Mouse (Mus musculus) adrenal gland, postnatal 14 days (tissue): ENCODE measurements around the gene Rbms1. TPM values are rescaled to one million over a fixed set of nuclear protein-coding genes. Genes with fewer than 3 reads are reported as not detected.

Source experiments
- DNase-seq: peaks from one replicate; pipeline ENCODE4 v3.0.0; 2021; ENCODE audit warnings: mixed read lengths
- total RNA-seq: library from RNA; stranded (reverse); gene quantifications from 2 replicates; pipeline ENCODE4 v1.2.3, GENCODE M21; 2021

Gene Rbms1
- total RNA-seq, 1 experiment from 2014 or later, result 72.7 TPM

DNA sequence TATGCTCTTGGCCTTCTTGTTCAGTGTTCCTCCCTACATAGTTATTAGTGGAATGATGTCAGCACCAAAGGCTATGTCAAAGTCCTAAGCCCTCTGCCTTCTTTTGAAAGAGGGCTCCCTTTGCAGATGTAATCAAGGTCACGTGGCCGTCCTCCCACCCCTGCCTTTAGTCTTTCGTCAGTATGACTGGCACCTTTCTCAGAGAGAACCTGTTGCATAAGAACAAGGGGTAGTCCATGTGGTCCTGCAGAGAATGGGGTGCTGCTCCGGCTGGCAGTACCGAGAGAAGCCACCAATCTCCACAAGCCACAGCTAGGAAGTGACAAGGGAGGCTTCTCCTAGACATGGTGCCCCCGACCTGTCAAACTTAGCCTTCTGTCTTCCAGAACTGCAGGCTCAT, 154.2 kb downstream of the Rbms1 start:
- DNase-seq, result no peak

DNA sequence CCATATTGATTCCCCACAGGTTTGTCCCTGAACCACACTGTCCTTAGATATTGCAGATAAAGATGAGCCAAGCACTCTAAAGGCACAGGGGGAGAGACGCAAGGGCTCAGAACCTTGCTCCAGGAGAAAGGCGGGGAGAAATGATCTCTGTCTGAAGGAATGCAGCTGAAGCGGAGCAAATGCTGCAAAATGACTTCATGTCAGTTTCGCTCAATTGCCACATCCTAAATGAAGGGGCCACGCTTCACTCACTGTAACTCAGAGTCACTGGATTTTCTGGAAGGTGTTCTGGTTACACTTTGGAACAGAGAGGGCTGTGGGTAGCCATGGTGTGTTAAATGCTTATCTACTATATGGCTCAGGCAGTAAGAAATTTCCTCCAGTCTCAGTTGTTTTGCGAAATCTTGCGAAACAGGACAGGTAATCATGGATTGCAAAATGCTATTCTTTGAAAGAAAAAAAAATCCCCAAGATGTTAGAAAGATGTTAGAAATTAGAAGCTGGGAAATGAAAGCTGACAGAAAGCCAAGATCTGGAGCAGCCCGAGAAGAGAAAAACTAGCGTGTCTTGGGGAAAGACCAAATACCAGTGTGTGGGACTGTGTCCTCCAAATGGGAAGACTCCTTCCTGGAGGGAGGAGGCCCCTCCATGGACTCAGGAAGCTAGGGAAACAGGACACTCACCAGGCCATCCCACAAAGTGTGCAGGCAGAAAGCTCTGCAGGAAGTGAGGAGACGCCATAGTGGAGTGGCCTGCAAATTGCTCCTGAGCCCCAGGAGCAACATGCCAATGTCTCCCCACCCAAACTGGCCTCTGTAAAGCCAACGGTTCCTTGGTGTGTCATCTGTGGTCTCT, 155.4 kb downstream of the Rbms1 start:
- DNase-seq, result peak; percentile 41

DNA sequence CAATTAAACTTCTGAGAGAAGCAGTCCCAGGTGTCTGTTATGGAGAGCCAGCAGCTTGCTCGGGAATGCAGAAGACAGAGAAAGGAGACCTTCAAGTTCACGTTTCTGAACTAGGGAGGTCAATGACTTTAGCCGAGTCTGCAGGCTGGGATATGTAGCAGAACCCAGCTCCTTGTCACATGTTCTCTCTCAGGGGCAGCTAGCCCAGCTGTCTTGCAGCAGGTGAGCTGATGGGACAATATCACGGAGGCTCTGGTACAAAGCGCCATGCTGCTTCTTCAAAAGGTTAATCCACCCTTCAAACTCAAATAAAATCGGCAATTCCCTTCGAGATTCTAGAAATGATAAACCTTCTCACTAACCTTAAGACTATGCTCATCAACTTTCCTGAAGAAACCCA, 158.2 kb downstream of the Rbms1 start:
- DNase-seq, result no peak

DNA sequence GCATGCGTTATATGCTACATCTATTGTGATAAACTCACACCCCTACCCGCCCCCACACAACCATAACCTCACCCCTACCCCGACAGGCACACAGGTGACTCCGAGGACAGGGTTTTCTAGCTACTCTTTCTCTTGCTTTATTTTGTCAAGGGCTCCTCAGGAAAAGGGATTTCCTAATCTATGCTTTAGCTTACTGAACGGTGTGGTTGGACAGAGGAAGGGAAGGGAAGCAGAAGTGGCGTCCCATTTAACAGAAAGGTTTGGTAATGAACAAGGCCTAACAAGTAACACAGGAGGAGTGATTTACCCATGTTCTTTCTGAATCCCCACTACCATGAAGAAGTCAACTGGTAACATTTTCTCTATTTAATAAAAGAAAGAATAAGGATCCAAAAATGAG, 159.6 kb downstream of the Rbms1 start:
- no peak for DNase-seq

DNA sequence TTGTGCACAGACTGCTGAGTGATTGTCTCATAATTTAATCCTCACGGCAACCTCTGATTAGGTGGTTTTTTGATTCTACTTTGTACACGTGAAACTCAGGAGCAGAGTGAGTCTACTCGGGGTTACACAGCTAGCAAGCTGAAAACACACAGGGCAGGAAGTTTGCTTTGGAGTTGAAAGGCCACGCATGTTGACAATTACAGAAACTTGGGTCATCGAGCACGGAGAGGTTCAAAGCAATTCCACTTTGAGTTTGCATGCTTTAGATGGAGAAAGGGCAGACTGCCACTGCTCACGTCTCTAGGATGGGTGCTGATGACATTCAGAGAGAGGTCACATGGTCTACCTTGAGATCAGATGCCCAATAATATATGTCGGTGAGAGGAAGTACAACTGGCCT, 160.2 kb downstream of the Rbms1 start:
- DNase-seq, result no peak

DNA sequence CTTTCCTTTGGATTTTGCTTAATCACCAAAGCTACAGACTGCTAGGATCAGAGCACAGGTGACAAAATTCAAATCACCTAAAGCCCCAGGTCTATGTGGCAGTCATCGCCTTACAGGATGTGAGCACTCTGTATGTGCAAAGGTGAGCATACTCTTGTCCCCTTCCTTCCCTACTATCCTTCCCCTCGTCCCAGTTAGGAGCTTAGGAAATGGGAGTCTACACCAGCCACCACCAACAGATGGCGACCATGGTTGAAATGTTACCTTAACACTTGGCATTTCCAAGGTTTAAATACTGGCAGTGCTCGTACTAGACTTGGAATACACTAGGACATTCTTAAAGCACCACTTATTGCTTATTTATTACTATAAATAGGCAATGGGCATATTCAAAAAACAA, 160.8 kb downstream of the Rbms1 start:
- peak; percentile 64 for DNase-seq

DNA sequence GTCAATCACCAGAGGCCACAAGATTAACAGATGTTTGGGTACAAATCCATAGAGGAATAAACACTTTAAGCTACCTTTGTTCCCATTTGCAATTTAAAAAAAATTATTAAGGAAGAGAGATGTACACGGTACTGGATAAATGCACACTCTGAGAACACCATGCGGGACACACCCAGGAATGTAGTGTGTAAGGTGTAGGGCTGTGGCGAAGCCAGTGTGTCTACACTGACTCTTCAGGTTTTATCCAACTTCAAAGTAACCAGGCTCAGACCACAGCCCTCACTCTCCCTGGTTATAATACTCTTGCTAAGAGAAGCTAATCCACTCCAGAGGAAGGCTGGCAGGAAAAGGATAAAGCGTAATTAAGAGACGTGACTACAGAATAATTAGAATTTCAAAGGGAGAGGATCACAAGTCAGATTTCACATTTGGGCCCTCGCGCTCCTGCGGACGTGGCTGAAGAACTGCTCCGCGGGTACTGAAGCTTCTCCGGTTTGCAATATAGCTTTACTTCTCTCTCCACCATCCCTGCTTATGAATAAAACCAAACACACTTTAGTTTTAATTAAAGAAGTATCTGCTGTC, 161.3 kb downstream of the Rbms1 start:
- DNase-seq, result no peak

DNA sequence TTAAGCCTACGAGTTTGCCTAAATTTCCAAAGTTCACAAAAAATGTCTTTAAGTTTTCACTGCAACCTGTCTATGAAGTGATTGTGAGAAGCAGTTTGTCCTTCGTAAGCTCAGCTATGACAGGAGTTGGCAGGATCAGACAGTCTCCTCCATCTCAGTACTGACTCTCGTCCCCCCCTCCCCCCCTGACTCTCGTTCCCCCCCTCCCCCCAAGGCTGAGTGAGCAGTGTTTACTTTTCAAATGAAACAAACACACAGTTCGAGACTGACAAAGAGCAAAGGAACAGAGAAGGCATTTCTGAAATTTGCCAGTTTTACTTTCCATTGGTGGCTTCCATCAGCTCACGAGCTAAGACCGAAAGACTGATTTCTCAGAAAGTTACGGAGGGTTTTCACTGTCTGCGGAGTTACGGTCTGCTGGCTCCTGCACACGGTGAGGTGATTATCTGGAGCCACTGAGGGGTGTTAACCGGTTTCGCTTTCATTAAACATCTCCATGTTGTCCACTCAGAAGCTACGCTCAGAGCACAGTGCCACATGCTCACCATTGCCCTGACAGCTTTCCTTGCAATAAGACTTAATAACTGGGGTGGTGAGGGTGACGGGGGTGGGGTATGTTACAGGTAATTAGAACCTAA, 162.0 kb downstream of the Rbms1 start:
- no peak for DNase-seq

DNA sequence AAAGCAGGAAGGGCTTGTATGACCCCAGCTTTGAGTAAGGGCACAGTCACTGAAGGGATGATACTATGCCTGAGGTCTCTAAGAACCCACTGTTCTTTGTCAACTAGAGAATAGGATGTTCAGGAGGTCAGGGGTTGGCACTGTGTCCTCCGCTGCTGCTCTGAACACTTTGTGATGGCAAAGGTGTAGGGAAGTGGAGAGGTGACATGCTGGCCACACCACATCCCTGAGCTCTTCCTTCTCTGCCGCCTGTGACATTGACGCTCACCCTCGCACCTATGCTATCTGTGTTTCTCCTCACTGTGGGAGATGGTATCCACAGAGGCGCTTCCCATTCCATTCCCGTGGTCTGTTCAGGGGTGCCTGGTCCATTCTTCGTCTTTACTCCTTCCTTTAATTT, 163.2 kb downstream of the Rbms1 start:
- no peak for DNase-seq

DNA sequence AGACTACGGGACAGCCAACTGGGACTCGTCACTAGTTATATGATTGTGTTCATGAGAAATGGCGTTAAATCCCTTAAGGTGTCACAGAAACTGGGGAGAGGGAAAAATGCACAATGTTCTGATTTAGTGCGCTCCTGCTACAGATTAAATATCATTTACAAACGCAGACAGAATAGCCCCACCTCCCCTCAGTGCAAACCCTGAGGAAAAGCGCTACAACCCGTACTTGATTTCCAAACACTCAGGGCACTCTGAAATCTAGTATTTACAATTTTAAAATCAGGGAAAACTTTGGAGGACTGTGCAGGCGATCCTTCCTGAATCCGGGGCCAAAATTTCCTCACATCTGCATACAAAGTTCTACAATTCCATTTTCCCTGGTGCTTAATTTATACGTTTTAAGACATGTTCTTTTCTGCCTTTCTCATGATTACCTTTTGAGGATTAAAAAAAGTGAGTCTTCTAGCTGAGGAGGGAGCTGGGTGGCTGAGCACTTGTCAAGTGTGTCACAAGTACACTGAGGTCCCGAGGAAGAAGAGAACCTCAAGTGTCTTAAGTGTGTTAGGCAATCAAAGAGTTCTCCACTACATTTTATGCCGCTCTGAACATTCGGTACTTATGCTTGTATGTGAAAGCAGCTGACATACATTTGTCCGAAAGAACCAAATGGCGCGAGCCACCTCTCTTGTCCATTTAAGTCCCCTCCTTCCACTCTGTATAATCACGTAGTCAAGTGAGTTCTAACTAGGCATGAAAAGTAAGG, 164.0 kb downstream of the Rbms1 start:
- DNase-seq, result no peak

DNA sequence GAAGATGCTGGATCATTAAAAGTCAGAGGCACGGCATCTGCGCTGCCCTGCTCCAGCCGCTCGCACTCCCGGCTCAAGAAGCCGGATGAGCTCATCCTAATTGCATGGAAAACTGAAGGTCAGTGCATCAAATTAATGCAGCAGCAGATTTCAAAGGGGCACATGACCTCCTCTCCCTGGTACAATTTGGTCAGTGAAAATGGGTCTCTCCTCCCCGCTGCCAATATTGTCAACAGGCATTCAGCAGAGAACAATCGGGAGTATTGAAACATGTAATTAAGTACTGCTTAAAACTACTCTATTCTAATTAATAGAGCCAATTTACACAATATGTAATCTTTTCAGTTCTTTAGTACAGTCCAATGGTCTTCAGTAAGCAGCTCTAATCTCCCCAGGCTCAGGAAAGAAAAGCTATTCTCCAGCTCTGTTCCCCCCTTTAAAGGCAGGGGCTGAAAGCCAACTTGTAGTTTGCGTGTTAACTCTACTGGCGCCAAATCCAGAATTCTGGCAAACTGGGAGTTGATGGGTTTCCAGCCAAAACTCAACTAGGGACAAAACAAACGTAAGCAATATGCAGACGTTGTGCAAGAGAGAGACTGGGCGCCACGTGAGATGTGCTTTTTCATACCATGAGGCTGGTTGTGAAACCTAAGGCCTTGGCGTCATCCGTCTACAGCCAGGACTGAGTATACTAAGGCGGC, 165.9 kb downstream of the Rbms1 start:
- DNase-seq, result peak; percentile 54

DNA sequence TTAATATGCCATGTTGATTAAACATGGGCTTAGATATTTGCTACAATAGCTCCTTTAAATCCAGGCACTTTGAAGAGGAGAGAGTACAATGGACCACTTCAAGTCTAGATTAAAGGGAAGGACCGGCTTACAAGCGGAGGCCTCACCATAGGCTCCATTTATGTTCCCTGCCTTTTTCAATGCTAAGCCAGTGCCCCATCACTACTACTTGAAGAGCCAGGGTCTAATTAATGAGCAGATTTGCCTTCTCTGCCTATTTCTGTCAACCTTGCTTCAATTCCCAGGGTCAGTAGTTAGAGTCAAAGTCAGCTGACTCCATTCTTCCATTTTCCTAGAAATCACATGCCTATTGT, 166.4 kb downstream of the Rbms1 start:
- DNase-seq, result no peak

DNA sequence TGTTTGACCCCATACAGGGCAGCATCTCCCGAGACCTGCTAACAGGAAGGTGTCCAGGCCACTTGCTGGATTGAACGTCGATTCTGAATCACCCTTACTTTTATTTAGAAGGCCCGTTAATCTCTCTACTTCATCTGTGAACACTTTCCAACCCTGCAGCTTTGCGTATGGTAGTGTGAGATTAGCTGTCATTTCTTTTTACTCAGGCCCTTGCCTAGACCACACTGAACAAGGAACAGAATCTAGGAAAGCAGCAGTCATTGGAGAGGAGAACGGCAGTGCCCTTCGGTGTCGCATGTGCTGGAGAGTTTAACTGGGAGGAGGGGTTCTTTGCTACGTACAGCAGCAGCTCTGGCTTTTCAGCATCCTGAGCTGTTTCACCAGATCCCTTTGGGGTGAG, 167.1 kb downstream of the Rbms1 start:
- no peak for DNase-seq

DNA sequence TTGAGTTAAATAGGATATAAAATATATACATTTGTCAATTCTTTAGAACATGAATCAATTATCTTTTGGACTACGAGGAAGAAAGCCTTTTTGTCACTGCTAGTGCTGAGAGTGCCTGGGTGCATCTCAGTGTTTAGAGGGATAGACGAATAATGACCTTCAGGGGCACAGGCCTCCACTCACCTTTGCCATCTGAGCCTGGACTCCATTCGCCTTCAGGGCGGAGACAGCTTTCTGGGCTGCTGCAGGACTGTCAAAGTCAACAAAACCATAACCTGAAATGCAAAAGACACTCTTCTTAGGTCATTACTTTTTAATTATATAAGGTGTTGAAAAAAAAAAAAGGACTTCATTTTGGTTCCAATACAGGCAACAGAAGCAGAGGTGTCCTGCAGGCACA, 170.5 kb downstream of the Rbms1 start:
- no peak for DNase-seq

DNA sequence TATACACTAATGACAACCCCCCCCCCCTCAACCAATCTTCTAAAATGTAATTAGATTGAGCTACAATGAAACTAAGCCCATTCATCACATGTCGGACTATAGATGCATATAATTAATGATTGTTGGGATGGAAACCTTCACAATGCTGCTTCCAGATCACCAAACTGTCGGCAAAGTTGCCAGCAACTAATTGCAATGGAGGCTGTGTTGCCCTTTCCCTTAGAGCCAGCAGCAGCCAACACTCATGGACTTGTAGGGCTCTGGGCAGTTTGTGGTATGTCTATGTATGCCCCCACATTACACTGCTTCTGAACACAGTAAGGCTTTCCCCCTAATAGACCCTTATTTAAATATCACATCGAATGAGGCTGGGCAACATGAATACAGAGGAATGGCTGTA, 173.9 kb downstream of the Rbms1 start:
- DNase-seq, result no peak

DNA sequence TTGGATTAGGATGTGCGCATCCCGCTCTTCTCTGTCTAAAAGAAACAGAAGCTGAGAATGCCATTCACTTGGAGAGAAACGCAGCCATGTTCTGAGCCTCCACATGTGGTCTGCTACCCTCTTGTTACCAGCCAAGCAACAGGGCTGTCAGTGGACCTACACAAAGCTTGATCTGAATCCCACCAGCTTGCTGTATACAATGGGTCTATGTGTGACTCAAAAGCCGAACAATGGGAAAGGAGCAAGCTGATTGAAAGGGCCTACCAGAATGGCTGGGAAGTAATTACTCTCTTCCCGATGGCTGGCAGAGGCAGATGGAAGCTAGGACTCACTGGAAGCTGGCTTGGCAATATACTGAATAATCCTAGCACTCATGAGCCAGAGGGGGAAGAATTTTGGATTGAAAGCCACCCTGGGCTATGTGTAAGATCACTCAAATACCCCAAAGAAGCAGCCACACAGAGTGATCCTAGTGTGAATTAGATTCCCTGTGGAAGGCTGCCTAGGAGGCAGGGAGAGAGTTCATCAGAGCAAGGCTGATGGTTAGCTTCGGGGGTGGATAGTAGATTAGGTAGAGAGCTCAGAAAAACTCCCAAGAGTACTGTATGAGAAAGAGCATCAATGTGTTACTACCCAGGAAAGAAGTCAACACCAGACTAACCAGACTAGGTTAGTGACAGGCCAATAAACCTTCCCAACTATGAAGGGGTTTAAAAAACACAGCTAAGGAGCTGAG, 174.7 kb downstream of the Rbms1 start:
- DNase-seq, result no peak

DNA sequence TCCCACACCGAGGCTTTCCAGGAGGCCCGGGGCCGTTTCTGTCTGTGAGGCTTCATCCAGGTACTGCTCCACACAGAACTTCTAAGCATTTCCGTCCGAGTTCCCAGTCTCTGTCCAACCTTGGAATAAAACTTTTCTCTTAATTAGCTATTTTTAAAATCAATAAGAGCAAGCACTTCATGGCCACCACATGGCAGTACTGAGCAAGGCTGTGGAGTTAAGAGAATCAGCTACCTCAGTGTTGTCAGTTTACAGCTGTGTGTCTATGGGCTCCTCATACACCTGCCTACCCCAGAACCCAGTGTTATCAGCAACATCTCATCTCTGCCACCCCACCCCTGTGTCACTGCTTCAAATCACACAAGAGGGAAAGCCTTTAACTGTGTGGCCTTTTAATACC, 175.9 kb downstream of the Rbms1 start:
- DNase-seq, result no peak

DNA sequence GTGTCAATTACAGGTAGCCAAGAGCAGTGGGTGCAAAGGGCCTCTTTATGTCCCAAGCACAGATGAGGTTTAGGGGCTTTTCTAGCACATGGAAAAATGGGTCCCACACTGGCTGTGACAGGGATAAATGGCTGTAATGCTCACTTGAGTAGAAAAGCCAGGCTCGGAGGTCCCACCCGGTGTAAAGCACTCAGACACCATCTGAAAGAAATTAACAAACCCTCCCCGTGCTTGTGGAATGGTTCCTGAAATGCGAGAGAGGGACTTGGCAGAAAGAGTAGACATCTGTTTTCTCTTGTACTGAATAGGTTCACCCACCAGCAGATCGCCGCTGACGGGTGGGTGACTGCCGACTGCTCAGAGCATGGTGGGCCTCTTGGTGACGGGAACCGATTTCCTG, 176.7 kb downstream of the Rbms1 start:
- DNase-seq, result no peak

DNA sequence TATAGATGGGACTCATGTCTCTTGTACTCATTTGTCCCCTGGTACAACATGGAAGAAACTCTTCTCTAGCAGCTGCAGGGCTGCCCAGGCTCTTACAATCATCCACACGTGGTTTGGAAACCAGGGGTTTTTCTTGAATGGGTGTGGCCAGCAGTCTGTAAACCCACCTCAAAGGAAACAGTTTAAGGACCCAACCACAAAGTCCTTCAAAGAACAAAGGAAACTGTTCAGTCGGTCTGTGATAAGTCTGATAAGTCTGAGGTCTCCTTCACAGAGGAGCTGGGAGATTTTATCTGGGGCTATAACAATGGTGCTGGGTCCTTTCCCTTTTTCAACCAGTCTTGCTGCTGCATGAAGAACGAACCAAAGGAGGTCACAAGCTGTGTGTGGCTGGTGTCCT, 188.5 kb downstream of the Rbms1 start:
- no peak for DNase-seq

DNA sequence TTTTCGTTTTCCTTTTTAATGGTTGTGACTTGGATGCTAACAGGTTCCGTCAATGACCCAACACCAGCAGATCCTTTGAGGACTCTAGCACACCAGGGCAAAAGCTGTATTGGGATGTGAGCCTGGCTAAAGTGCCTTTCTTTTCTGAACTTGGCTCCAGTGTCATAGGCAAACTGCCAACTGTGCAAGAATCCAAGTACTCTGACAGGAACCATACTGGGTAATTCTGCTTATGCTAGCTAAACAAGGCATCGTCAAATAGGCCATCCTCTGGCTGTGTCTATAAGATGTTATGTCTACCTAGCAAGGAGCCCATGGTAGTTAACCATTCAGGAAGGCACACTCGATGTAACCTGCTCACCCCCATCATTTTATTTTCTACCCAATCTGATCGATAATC, 189.4 kb downstream of the Rbms1 start:
- DNase-seq, result peak; percentile 73

DNA sequence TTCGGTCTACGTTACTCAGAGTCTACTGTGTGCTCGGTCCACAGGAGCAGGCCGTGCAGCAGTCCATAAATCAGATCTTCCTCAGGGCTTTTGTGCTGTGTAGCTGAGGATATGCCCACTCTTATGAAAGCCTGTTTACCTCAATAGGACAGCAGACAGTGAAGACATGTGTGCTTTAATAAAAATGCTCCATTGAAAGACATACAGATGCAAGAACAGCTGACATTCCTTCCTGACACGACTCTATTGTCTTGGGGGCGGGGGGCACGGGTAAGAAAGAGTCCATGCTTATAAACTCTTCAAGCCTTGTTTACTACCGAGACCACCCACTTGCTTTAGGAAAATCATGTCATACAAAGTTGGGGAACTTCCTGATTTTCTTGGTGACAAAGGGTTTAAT, 196.6 kb downstream of the Rbms1 start:
- DNase-seq, result no peak

DNA sequence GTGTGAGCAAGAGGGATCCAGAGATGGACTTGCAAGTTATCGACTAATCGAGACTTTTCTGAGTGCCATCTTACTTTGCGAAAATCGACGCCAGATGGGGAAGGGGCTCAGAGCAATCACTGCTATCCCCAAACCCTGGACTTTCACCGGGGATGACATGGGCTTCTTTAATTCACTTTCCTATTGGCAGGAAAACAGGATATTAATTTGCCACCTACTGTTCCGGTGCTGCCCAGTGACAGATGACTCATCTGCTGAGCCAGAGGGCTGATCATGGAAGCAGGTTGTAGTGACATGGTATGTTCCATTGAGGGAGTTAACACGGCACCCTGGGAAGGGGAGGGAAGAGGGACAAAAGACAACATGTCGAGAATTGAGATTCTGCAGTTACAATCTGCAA, 206.8 kb downstream of the Rbms1 start:
- DNase-seq, result no peak
